Mouse (Mus musculus): ENCODE data around the gene Eln. TPM values are rescaled to one million over a fixed set of nuclear protein-coding genes. Genes with fewer than 3 reads are reported as not detected.
A peak's percentile ranks its signal among the peaks of the same experiment; 100 is the strongest.

The Eln gene
- polyA plus RNA-seq, 1 experiment from 2014 or later, result 3.4 TPM

DNA sequence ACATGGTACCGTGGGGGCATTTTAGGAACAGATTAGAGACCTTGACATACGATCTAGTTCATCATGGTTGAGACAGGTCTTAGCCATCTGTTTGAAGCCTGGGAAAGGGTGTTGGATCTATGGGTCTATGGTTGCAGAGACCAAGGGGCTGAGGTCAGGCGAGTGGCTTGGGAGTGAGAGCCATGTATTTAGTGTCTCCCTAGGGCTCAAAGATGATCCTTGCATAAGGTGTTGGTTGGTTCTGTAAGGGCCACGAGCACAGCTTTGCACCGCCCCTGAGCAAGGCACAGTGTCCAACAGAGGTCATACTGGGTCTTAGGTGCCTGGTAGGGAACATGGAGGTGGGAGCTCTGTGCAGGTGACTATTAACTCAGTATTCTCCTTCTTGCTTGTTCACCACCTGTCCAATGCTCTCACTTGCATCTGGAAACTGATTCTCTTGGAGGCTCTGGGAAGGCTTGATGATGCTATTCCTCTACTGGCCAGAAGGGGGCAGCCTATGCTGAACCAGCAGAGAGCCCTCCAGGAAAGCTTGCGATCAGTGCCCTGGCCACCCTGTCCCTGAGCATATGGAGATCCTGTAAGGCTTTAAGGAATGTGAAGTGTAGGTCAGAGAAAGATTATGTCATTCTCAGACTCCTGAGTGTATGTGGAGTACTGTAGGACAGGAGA, 960 bp upstream of the Eln start:
- DNase-seq, result peak; percentile 74
- Histone ChIP-seq H3K27ac (replicated peaks; ENCODE audit: low read depth, low read length) (no peak overlapping the region), H3K36me3 (ENCODE audit: control insufficient read depth, insufficient read depth, low read length) (no peaks in the 10 kb centered on the region), H3K27me3 (ENCODE audit: control insufficient read depth, insufficient read depth, low read length) (no peaks in the 10 kb centered on the region), H3K9ac (replicated peaks; ENCODE audit: low read length) (no peak overlapping the region), H3K4me1 (ENCODE audit: control insufficient read depth, insufficient read depth, low read length) (no peaks in the 10 kb centered on the region), H3K4me3 (replicated peaks; ENCODE audit: low read depth, low read length) (no peak overlapping the region), H3K9me3 (ENCODE audit: control insufficient read depth, low read length) (no peaks in the 10 kb centered on the region), H3K4me2 (ENCODE audit: low read length) (no peak overlapping the region)
- 0 out of 2 replicates have a peak, but pooled peaks have one; percentile 20 for ATAC-seq (ENCODE audit: low FRiP score, low TSS enrichment)
- WGBS, result 53% methylated on average over 6 of the region's 6 CpGs

DNA sequence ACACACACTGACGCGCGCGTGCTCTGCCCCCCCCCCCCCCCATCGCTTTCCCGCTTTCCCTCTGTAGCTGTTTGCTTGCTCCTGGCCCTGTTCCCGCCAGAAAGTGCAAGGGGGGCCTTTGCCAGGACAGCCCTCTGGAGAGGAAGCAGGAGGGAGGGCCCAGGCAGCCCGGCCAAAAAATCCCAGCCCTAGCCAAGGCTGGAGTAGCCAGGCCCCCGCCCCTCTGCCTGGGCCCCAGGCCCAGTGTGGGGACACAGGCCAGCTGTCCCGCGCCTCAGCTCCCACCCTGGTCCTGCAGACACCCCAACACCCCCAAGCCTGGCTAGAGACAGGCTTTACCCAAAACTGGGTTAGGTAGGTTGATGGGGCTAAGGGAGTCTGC, 380 bp upstream of the Eln start:
- H3K27ac ChIP-seq (replicated peaks; ENCODE audit: low read depth, low read length), result no peak overlapping the region
- H3K9me3 ChIP-seq (ENCODE audit: control insufficient read depth, low read length), result no peaks in the 10 kb centered on the region
- DNase-seq (peak; percentile 67), ATAC-seq (ENCODE audit: low FRiP score, low TSS enrichment) (peak; percentile 71)
- H3K27me3 ChIP-seq (ENCODE audit: control insufficient read depth, insufficient read depth, low read length), result no peaks in the 10 kb centered on the region
- no peaks in the 10 kb centered on the region for H3K4me1 ChIP-seq (ENCODE audit: control insufficient read depth, insufficient read depth, low read length)
- peak overlapping the region; percentile 41 for H3K4me3 ChIP-seq (replicated peaks; ENCODE audit: low read depth, low read length)
- peak overlapping the region; percentile 77 for H3K4me2 ChIP-seq (ENCODE audit: low read length)
- H3K9ac ChIP-seq (replicated peaks; ENCODE audit: low read length), result peak overlapping the region; percentile 62; the same call in 1 of the 2 replicates
- no peaks in the 10 kb centered on the region for H3K36me3 ChIP-seq (ENCODE audit: control insufficient read depth, insufficient read depth, low read length)
- 10% methylated on average over 6 of the region's 11 CpGs for WGBS

DNA sequence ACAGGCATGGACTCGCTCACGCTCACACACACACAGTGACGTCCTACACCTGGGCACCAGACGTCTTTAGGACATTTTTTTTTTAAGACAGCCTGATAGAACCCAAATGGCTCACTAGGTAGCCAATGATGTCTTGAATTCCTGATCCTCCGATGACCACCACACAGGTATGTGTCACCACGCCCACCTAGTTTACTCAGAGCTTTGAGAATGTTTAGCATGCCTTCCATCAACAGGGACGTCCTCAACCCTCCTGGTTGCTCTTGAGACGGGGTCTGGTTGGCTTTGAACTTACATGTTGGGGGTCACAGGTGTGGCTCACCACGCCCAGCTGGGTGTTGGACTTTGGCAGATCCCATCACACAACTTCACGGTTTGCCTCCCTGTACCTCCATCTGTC, 922 bp downstream of the Eln start:
- no peaks in the 10 kb centered on the region for H3K36me3 ChIP-seq (ENCODE audit: control insufficient read depth, insufficient read depth, low read length)
- 85% methylated on average over 10 of the region's 10 CpGs for WGBS
- DNase-seq, result no peak
- H3K9ac ChIP-seq (replicated peaks; ENCODE audit: low read length), result no peak overlapping the region
- H3K27me3 ChIP-seq (ENCODE audit: control insufficient read depth, insufficient read depth, low read length), result no peaks in the 10 kb centered on the region
- no peak overlapping the region for H3K4me2 ChIP-seq (ENCODE audit: low read length)
- no peak overlapping the region for H3K27ac ChIP-seq (replicated peaks; ENCODE audit: low read depth, low read length)
- H3K4me1 ChIP-seq (ENCODE audit: control insufficient read depth, insufficient read depth, low read length), result no peaks in the 10 kb centered on the region
- H3K9me3 ChIP-seq (ENCODE audit: control insufficient read depth, low read length), result no peaks in the 10 kb centered on the region
- ATAC-seq (ENCODE audit: low FRiP score, low TSS enrichment), result no peak
- H3K4me3 ChIP-seq (replicated peaks; ENCODE audit: low read depth, low read length), result no peak overlapping the region

DNA sequence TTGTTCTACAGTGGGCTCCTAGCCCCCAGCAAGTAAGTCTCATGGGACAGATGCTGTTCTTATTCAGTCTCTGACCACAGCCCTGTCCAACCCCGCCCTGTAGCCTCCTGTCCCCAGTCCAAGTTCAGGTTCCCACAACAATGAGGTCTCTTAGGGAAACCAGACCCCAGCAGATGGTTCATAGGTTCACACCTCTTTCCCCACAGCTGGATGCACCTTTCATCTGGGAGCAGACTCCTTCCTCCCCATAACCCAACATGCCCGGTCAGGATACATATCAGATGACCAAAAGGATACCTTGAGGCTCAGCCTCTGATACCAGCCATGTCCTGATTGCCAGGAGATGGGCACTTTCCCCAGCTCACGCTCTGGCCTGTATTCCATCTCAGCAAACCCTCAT, 1.3 kb downstream of the Eln start:
- no peak overlapping the region for H3K27ac ChIP-seq (replicated peaks; ENCODE audit: low read depth, low read length)
- no peaks in the 10 kb centered on the region for H3K9me3 ChIP-seq (ENCODE audit: control insufficient read depth, low read length)
- WGBS, result 92% methylated on average over 3 of the region's 3 CpGs
- H3K4me1 ChIP-seq (ENCODE audit: control insufficient read depth, insufficient read depth, low read length), result peaks cover 3% of the 10 kb centered on the region
- no peak for DNase-seq
- H3K9ac ChIP-seq (replicated peaks; ENCODE audit: low read length), result no peak overlapping the region
- H3K4me3 ChIP-seq (replicated peaks; ENCODE audit: low read depth, low read length), result no peak overlapping the region
- H3K4me2 ChIP-seq (ENCODE audit: low read length), result no peak overlapping the region
- no peak for ATAC-seq (ENCODE audit: low FRiP score, low TSS enrichment)
- no peaks in the 10 kb centered on the region for H3K36me3 ChIP-seq (ENCODE audit: control insufficient read depth, insufficient read depth, low read length)
- H3K27me3 ChIP-seq (ENCODE audit: control insufficient read depth, insufficient read depth, low read length), result no peaks in the 10 kb centered on the region

DNA sequence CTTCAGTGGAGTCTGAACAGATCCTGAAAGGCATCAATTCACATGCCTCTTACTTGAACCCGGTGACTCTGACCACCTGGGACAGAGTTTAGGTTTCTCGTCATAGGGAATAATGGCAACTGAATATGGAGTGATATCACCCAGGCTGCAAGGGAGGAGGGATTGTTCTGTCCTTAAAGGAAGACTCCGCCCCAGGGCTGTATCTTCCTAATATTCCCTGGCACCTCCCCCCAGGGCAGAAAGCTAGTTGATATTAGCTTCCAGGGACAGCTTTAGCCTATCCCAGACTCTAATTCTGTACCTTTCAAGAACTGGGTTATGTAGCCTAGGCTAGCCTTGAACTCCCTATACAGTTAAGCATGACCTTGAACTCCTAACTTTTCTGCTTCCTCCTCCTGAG, 2.1 kb downstream of the Eln start:
- DNase-seq, result no peak
- H3K9ac ChIP-seq (replicated peaks; ENCODE audit: low read length), result no peak overlapping the region
- H3K27me3 ChIP-seq (ENCODE audit: control insufficient read depth, insufficient read depth, low read length), result no peaks in the 10 kb centered on the region
- H3K9me3 ChIP-seq (ENCODE audit: control insufficient read depth, low read length), result no peaks in the 10 kb centered on the region
- ATAC-seq (ENCODE audit: low FRiP score, low TSS enrichment), result no peak
- H3K4me1 ChIP-seq (ENCODE audit: control insufficient read depth, insufficient read depth, low read length), result peaks cover 10% of the 10 kb centered on the region
- H3K4me3 ChIP-seq (replicated peaks; ENCODE audit: low read depth, low read length), result no peak overlapping the region
- no peak overlapping the region for H3K27ac ChIP-seq (replicated peaks; ENCODE audit: low read depth, low read length)
- no peaks in the 10 kb centered on the region for H3K36me3 ChIP-seq (ENCODE audit: control insufficient read depth, insufficient read depth, low read length)
- 95% methylated on average over 3 of the region's 3 CpGs for WGBS
- H3K4me2 ChIP-seq (ENCODE audit: low read length), result no peak overlapping the region

DNA sequence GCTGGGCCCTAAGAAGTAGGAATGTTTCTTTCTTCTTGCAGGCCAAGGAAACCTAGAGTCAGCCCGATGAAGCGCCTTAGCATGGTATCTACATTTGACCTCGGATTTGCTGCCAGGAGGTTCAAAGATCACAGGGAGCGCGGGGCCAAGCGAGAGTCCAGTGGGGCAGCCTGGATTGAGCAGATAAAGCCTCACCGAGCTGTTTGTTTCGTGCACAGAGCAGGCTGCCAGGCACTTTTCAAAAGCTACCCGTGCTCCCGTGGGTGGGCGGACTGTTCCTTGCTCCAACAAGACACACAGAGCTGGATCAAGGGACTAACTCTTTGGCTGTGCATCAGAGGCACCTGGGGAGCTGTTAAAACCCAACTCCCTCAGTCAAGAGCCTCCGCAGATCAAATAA, 3.1 kb downstream of the Eln start:
- H3K27me3 ChIP-seq (ENCODE audit: control insufficient read depth, insufficient read depth, low read length), result no peaks in the 10 kb centered on the region

DNA sequence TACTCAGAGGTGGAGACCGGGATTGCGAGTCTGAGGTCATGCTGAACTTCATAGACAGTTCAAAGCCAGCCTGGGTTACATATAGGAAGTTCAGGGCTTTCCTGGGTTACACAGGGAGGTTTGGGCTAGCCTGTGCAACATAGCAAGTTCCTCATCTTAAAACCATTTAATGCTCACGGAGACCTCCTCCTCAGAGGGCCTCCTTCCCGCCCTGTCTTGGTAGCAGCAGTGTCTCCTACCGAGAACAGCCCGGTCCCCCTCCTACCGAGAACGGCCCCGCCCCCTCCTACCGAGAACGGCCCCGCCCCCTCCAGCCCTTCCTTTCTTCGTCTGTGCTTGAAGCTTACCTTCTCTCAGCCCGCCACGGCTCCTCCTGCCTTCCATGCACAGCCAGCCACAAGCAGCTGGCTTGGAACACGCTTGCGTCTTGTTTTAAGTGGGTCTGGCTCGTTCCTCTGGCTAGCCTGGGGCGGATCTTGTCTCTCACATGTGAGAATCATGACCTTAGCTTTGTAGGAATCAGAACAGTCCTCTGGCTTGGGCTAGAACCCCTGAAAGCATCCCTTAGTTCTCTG, 4.8 kb downstream of the Eln start:
- peaks cover 10% of the 10 kb centered on the region for H3K4me1 ChIP-seq (ENCODE audit: control insufficient read depth, insufficient read depth, low read length)
- no peak for ATAC-seq (ENCODE audit: low FRiP score, low TSS enrichment)
- no peak overlapping the region for H3K27ac ChIP-seq (replicated peaks; ENCODE audit: low read depth, low read length)
- H3K9me3 ChIP-seq (ENCODE audit: control insufficient read depth, low read length), result no peaks in the 10 kb centered on the region
- no peaks in the 10 kb centered on the region for H3K36me3 ChIP-seq (ENCODE audit: control insufficient read depth, insufficient read depth, low read length)
- DNase-seq, result peak; percentile 31
- no peaks in the 10 kb centered on the region for H3K27me3 ChIP-seq (ENCODE audit: control insufficient read depth, insufficient read depth, low read length)
- 12% methylated on average over 19 of the region's 19 CpGs for WGBS
- no peak overlapping the region for H3K4me3 ChIP-seq (replicated peaks; ENCODE audit: low read depth, low read length)
- H3K9ac ChIP-seq (replicated peaks; ENCODE audit: low read length), result no peak overlapping the region
- peak overlapping the region; percentile 15; the same call in 1 of the 2 replicates for H3K4me2 ChIP-seq (ENCODE audit: low read length)

More for the DNA sequence above, 3.1 kb downstream of the Eln start:
- H3K4me1 ChIP-seq (ENCODE audit: control insufficient read depth, insufficient read depth, low read length), result peaks cover 10% of the 10 kb centered on the region
- ATAC-seq (ENCODE audit: low FRiP score, low TSS enrichment), result no peak
- H3K4me3 ChIP-seq (replicated peaks; ENCODE audit: low read depth, low read length), result no peak overlapping the region
- 46% methylated on average over 12 of the region's 12 CpGs for WGBS
- no peak overlapping the region for H3K9ac ChIP-seq (replicated peaks; ENCODE audit: low read length)
- no peak for DNase-seq
- H3K27ac ChIP-seq (replicated peaks; ENCODE audit: low read depth, low read length), result no peak overlapping the region
- no peaks in the 10 kb centered on the region for H3K36me3 ChIP-seq (ENCODE audit: control insufficient read depth, insufficient read depth, low read length)
- H3K4me2 ChIP-seq (ENCODE audit: low read length), result no peak overlapping the region
- no peaks in the 10 kb centered on the region for H3K9me3 ChIP-seq (ENCODE audit: control insufficient read depth, low read length)

DNA sequence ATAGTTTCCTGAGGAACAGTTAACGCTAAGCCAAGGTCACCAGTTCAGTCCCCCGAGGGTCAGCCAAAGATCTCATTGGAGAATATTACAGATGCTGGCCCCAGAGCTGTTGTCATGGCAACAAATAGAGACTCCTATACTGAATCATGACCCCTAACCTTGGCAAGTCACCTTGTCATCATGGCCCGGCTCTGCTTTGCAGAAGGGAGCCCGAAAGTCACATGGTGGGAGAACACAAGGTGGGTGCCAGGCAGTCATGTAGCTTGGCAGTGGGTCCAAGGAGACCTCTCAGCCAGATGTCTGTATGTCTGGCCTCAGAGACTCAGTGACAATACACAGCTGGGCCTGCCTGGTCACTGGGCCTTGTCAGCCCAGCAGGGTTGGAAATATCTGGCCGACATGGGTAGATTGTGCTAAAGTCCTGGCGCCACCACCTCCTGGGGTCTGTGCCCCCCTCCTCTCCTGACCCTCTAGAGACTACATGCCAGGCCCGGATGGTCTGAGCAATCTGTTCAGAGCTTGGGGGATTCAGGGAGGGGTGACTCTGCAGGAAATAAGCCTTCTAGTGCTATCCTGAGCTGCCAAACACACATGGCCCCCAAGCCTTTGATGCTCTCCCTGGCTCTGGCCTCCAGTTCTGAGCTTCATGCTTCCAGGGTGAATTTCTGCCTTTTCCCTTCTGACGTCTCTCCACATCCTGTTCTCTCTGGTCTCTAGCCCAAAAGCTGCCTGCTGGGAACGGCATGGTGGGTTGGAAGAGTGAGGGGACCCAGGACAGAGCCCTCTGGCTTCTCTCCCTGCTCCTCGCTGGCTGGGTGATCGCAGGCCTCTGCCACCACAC, 6.4 kb downstream of the Eln start:
- ATAC-seq (ENCODE audit: low FRiP score, low TSS enrichment), result no peak
- no peak for DNase-seq

More for the DNA sequence above, 6.4 kb downstream of the Eln start:
- no peak overlapping the region for H3K4me2 ChIP-seq (ENCODE audit: low read length)
- WGBS, result 48% methylated on average over 11 of the region's 11 CpGs
- peaks cover 10% of the 10 kb centered on the region for H3K4me1 ChIP-seq (ENCODE audit: control insufficient read depth, insufficient read depth, low read length)
- no peaks in the 10 kb centered on the region for H3K27me3 ChIP-seq (ENCODE audit: control insufficient read depth, insufficient read depth, low read length)
- no peaks in the 10 kb centered on the region for H3K36me3 ChIP-seq (ENCODE audit: control insufficient read depth, insufficient read depth, low read length)
- no peak overlapping the region; the same call in 1 of the 2 replicates for H3K9ac ChIP-seq (replicated peaks; ENCODE audit: low read length)
- no peak overlapping the region for H3K27ac ChIP-seq (replicated peaks; ENCODE audit: low read depth, low read length)
- H3K9me3 ChIP-seq (ENCODE audit: control insufficient read depth, low read length), result no peaks in the 10 kb centered on the region
- H3K4me3 ChIP-seq (replicated peaks; ENCODE audit: low read depth, low read length), result no peak overlapping the region
